Comparison of ENCODE assay signal across 14 mouse cellular contexts in the genomic region with DNA sequence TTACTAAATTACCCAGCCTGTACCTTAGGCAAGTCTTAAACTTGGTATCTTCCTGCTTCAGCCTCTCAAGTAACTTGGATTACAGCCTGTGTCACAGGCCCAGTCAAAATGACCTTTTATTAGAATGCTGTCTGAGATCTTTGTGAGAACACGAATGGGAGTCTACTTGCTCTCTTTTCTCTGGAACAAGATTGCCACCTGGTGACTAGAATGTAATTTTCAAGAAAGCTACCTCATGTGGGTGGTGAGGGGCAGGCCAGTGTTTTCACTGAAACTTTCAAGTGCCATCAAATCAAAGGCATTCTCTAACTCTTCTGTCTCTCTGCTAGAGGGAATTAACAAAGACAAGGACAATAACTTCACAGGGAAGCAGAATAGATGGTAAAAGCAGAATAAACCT. TPM values are rescaled to one million over a fixed set of nuclear protein-coding genes. Genes with fewer than 3 reads are reported as not detected.
DNase-seq lines count a peak whose midpoint lies in the region; ATAC-seq and TF ChIP-seq lines count a peak whose summit lies in the region.
"Had no signal": no experiment of that assay in that cellular context is flagged by ENCODE, and none has a peak within 500 bp of the region (broad histone marks: within the 10 kb centered on the region; RNA-seq: fewer than 3 reads in every experiment).

No protein-coding gene starts in this region.

- peak; percentile 46 for DNase-seq in lung, postnatal 0 days (ENCODE audit: low spot score)
- DNase-seq in lung, postnatal 14 days = no peak
- DNase-seq in Patski (ENCODE audit: low read depth, low spot score) = no peak
- no peak for DNase-seq in stomach, postnatal 0 days (ENCODE audit: low spot score)
- DNase-seq in neural tube, embryonic 10.5 days (ENCODE audit: extremely low spot score, low spot score) = no peak
- DNase-seq: cerebellum, adult 11-12 months; gastrocnemius, postnatal 25 days; liver, embryonic 13.5 days; thymus, postnatal 14 days had no signal

- H3K9me3 ChIP-seq in intestine, postnatal 0 days (ENCODE audit: control insufficient read depth) = no peaks in the 10 kb centered on the region
- no peaks in the 10 kb centered on the region for H3K9me3 ChIP-seq in intestine, embryonic 15.5 days
- H3K9me3 ChIP-seq in lung, postnatal 0 days (ENCODE audit: low read length) = no peaks in the 10 kb centered on the region
- no peaks in the 10 kb centered on the region for H3K9me3 ChIP-seq in stomach, postnatal 0 days (ENCODE audit: control insufficient read depth, low read length)
- H3K9me3 ChIP-seq: forebrain, embryonic 10.5 days; heart, embryonic 15.5 days; liver, embryonic 13.5 days had no signal

- no peak for TF ChIP-seq EP300 in lung, postnatal 0 days (IDR thresholded peaks at IDR 0.05)
- no peak for TF ChIP-seq EP300 in stomach, postnatal 0 days (optimal IDR thresholded peaks at IDR 0.05)

- no peaks in the 10 kb centered on the region for H3K4me1 ChIP-seq in intestine, postnatal 0 days (replicated peaks; ENCODE audit: control insufficient read depth, insufficient read depth, low read length)
- H3K4me1 ChIP-seq in intestine, embryonic 15.5 days (replicated peaks) = no peaks in the 10 kb centered on the region
- peaks cover 3% of the 10 kb centered on the region for H3K4me1 ChIP-seq in lung, postnatal 0 days (ENCODE audit: insufficient read depth, low read depth, low read length)
- no peaks in the 10 kb centered on the region for H3K4me1 ChIP-seq in stomach, postnatal 0 days (replicated peaks; ENCODE audit: control insufficient read depth, insufficient read depth)
- H3K4me1 ChIP-seq: forebrain, embryonic 10.5 days; heart, embryonic 15.5 days; liver, embryonic 13.5 days had no signal

- CTCF ChIA-PET in Patski (lab: Charles Lee) = interaction anchor here (1.7 kb wide), 1 partner anchor 10 kb away, joined by 5 read pairs; no protein-coding TSS in a partner anchor

- no peak overlapping the region for H3K4me3 ChIP-seq in intestine, postnatal 0 days (ENCODE audit: low read depth, low read length)
- H3K4me3 ChIP-seq in intestine, embryonic 15.5 days (replicated peaks) = no peak overlapping the region
- no peak overlapping the region for H3K4me3 ChIP-seq in lung, postnatal 0 days (ENCODE audit: low read depth, low read length)
- no peak overlapping the region for H3K4me3 ChIP-seq in stomach, postnatal 0 days (ENCODE audit: low read depth, low read length)
- H3K4me3 ChIP-seq: forebrain, embryonic 10.5 days; heart, embryonic 15.5 days; liver, embryonic 13.5 days had no signal

- no peak overlapping the region for H3K9ac ChIP-seq in intestine, postnatal 0 days (ENCODE audit: low read depth, low read length)
- no peak overlapping the region for H3K9ac ChIP-seq in intestine, embryonic 15.5 days
- H3K9ac ChIP-seq in lung, postnatal 0 days (replicated peaks; ENCODE audit: low read depth) = no peak overlapping the region
- H3K9ac ChIP-seq in stomach, postnatal 0 days (ENCODE audit: low read length) = no peak overlapping the region
- H3K9ac ChIP-seq: heart, embryonic 15.5 days; hindbrain, embryonic 14.5 days; liver, embryonic 13.5 days had no signal

- peak; percentile 61 for TF ChIP-seq CTCF in intestine, postnatal 0 days (IDR thresholded peaks at IDR 0.05; ENCODE audit: low read depth)
- peak; percentile 59 for TF ChIP-seq CTCF in lung, postnatal 0 days (IDR thresholded peaks at IDR 0.05)
- peak; percentile 45 for TF ChIP-seq CTCF in Patski (IDR thresholded peaks at IDR 0.05)
- peak; percentile 65 for TF ChIP-seq CTCF in stomach, postnatal 0 days (IDR thresholded peaks at IDR 0.05; ENCODE audit: low read depth)

- no peaks in the 10 kb centered on the region for H3K36me3 ChIP-seq in intestine, postnatal 0 days (ENCODE audit: control insufficient read depth, insufficient read depth)
- H3K36me3 ChIP-seq in intestine, embryonic 15.5 days = no peaks in the 10 kb centered on the region
- no peaks in the 10 kb centered on the region for H3K36me3 ChIP-seq in lung, postnatal 0 days (ENCODE audit: insufficient read depth, low read length)
- no peaks in the 10 kb centered on the region for H3K36me3 ChIP-seq in stomach, postnatal 0 days (ENCODE audit: control insufficient read depth, insufficient read depth, low read length)
- H3K36me3 ChIP-seq: forebrain, embryonic 10.5 days; heart, embryonic 15.5 days; liver, embryonic 13.5 days had no signal

- no peaks in the 10 kb centered on the region for H3K27me3 ChIP-seq in intestine, postnatal 0 days (replicated peaks; ENCODE audit: control insufficient read depth, insufficient read depth, low read length)
- H3K27me3 ChIP-seq in intestine, embryonic 15.5 days (replicated peaks) = no peaks in the 10 kb centered on the region
- no peaks in the 10 kb centered on the region for H3K27me3 ChIP-seq in lung, postnatal 0 days (replicated peaks; ENCODE audit: insufficient read depth, low read length)
- H3K27me3 ChIP-seq in Patski = peaks cover 29% of the 10 kb centered on the region
- no peaks in the 10 kb centered on the region for H3K27me3 ChIP-seq in stomach, postnatal 0 days (ENCODE audit: control insufficient read depth, insufficient read depth, low read length)
- H3K27me3 ChIP-seq: heart, embryonic 15.5 days; liver, embryonic 13.5 days had no signal

- H3K27ac ChIP-seq in intestine, postnatal 0 days (ENCODE audit: low read depth, low read length) = no peak overlapping the region
- H3K27ac ChIP-seq in intestine, embryonic 15.5 days = no peak overlapping the region
- H3K27ac ChIP-seq in lung, postnatal 0 days (ENCODE audit: low read length) = no peak overlapping the region
- no peak overlapping the region for H3K27ac ChIP-seq in stomach, postnatal 0 days (replicated peaks)
- H3K27ac ChIP-seq: forebrain, embryonic 10.5 days; heart, embryonic 15.5 days; hindbrain, embryonic 14.5 days; liver, embryonic 13.5 days had no signal

- in situ Hi-C loops in Patski (cut with MboI; ENCODE audit: low pct_unique_long_range_greater_than_20kb) = no loop called here

- no peak for ATAC-seq in intestine, postnatal 0 days
- ATAC-seq in intestine, embryonic 15.5 days = no peak
- ATAC-seq in lung, postnatal 0 days = no peak
- no peak for ATAC-seq in Patski
- no peak for ATAC-seq in stomach, postnatal 0 days (ENCODE audit: low FRiP score, low TSS enrichment)

- WGBS in intestine, postnatal 0 days = 4% methylated on average over 1 of the region's 1 CpGs
- WGBS in intestine, embryonic 15.5 days = 2% methylated on average over 1 of the region's 1 CpGs
- 5% methylated on average over 1 of the region's 1 CpGs for WGBS in lung, postnatal 0 days
- WGBS in stomach, postnatal 0 days = 11% methylated on average over 1 of the region's 1 CpGs

- no peak overlapping the region for H3K4me2 ChIP-seq in intestine, postnatal 0 days (replicated peaks; ENCODE audit: low read depth)
- H3K4me2 ChIP-seq in intestine, embryonic 15.5 days (replicated peaks) = no peak overlapping the region
- no peak overlapping the region for H3K4me2 ChIP-seq in lung, postnatal 0 days (replicated peaks; ENCODE audit: low read depth, low read length)
- H3K4me2 ChIP-seq in stomach, postnatal 0 days (replicated peaks; ENCODE audit: low read depth) = no peak overlapping the region
- H3K4me2 ChIP-seq: heart, embryonic 15.5 days; hindbrain, embryonic 14.5 days; liver, embryonic 13.5 days had no signal

- POLR2A ChIA-PET in Patski (lab: Charles Lee) = no interaction called here

RNA-seq across cellular contexts. Expression of a gene that starts 22.0 kb away (rescaled TPM):
- polyA plus RNA-seq in intestine, postnatal 0 days (2015; fragmentation: Nextera tagmentation; extraction: Ambion mirVana) = 211 and 214 TPM in 2 replicates
- polyA plus RNA-seq in intestine, embryonic 15.5 days (2015; fragmentation: Nextera tagmentation; extraction: Ambion mirVana) = 360 and 388 TPM in 2 replicates
- 171 and 218 TPM in 2 replicates for polyA plus RNA-seq in lung, postnatal 0 days (2015; fragmentation: Nextera tagmentation; extraction: Ambion mirVana)
- 319 TPM for polyA plus RNA-seq in Patski (2021)
- polyA plus RNA-seq in stomach, postnatal 0 days (2015; fragmentation: Nextera tagmentation; extraction: Ambion mirVana) = 370 and 385 TPM in 2 replicates

RNA-seq across cellular contexts. Expression of a gene that starts 26.5 kb away (rescaled TPM):
- 3.7 and 3.8 TPM in 2 replicates for polyA plus RNA-seq in intestine, postnatal 0 days (2015; fragmentation: Nextera tagmentation; extraction: Ambion mirVana)
- polyA plus RNA-seq in intestine, embryonic 15.5 days (2015; fragmentation: Nextera tagmentation; extraction: Ambion mirVana) = 7.4 and 7.7 TPM in 2 replicates
- 4.5 and 5.2 TPM in 2 replicates for polyA plus RNA-seq in lung, postnatal 0 days (2015; fragmentation: Nextera tagmentation; extraction: Ambion mirVana)
- 45.3 TPM for polyA plus RNA-seq in Patski (2021)
- 3.8 and 4.7 TPM in 2 replicates for polyA plus RNA-seq in stomach, postnatal 0 days (2015; fragmentation: Nextera tagmentation; extraction: Ambion mirVana)
